Comparison of ENCODE assay signal across 25 mouse cellular contexts in genomic region chr11:100697921-100698320, GRCm38 (mm10). TPM values are rescaled to one million over a fixed set of nuclear protein-coding genes. Genes with fewer than 3 reads are reported as not detected.
"Had no signal": no experiment of that assay in that cellular context is flagged by ENCODE, and none has a peak within 500 bp of the region (broad histone marks: within the 10 kb centered on the region; RNA-seq: fewer than 3 reads in every experiment).

No protein-coding gene starts in this region.

- ATAC-seq: lung, postnatal 0 days; midbrain, embryonic 13.5 days; midbrain, embryonic 15.5 days had no signal

- H3K27me3 ChIP-seq: lung, embryonic 15.5 days had no signal

- DNase-seq: lung, adult 2 months; lung, postnatal 14 days; lung, postnatal 36 days; right cerebral cortex, postnatal 14 days; right cerebral cortex, postnatal 4 days; spleen, adult 18-20 months; thymus, adult 18-20 months; thymus, postnatal 14 days; thymus, postnatal 36 days had no signal

- H3K36me3 ChIP-seq: lung, embryonic 15.5 days; midbrain, embryonic 13.5 days; midbrain, embryonic 15.5 days; neural tube, embryonic 12.5 days had no signal

- H3K9ac ChIP-seq: lung, embryonic 15.5 days; midbrain, embryonic 13.5 days; midbrain, embryonic 15.5 days; neural tube, embryonic 12.5 days had no signal

- H3K4me2 ChIP-seq: lung, embryonic 15.5 days; midbrain, embryonic 11.5 days; midbrain, embryonic 13.5 days; midbrain, embryonic 15.5 days; neural tube, embryonic 12.5 days had no signal

- H3K27ac ChIP-seq: lung, embryonic 15.5 days; macrophage; midbrain, embryonic 13.5 days; midbrain, embryonic 15.5 days; neural tube, embryonic 12.5 days had no signal

- H3K4me3 ChIP-seq: lung, embryonic 15.5 days; megakaryocyte, embryonic 14.5 days; midbrain, embryonic 13.5 days; midbrain, embryonic 15.5 days; neural tube, embryonic 12.5 days had no signal

- H3K9me3 ChIP-seq: lung, embryonic 15.5 days; megakaryocyte, embryonic 14.5 days; midbrain, embryonic 13.5 days; midbrain, embryonic 15.5 days; neural tube, embryonic 12.5 days had no signal

RNA-seq across cellular contexts. Expression of gene Zfp385c, which starts 5.7 kb away (rescaled TPM):
- total RNA-seq: megakaryocyte progenitor cell, adult 5-6 weeks; neutrophil, adult 5-6 weeks had no signal
- polyA plus RNA-seq: lung, postnatal 0 days; midbrain, embryonic 11.5 days; stomach, embryonic 14.5 days had no signal

RNA-seq across cellular contexts. Expression of gene Hspb9, which starts 15.7 kb away (rescaled TPM):
- total RNA-seq: midbrain, postnatal 0 days; monocyte, adult 5-6 weeks; neutrophil, adult 5-6 weeks had no signal
- polyA plus RNA-seq: macrophage; midbrain, embryonic 15.5 days; midbrain, postnatal 0 days; neural tube, embryonic 12.5 days; neural tube, embryonic 14.5 days; small intestine, adult 2 months; thymus, postnatal 0 days had no signal
